Mouse (Mus musculus) splenic B cell, adult 2 months (primary cell): ENCODE measurements around the gene Gm20388.
A peak's percentile ranks its signal among the peaks of the same experiment; 100 is the strongest.

Source experiments
- DNase-seq: peaks from one replicate; pipeline ENCODE4 v3.0.0-alpha.2; 2011; ENCODE audit warnings: low read depth, low spot score
- H3K27me3 ChIP-seq: 2 replicates; pipeline ENCODE4 v1.6.1; 2012; ENCODE audit warnings: mild to moderate bottlenecking, low read length, moderate library complexity, mixed read lengths; ENCODE audit not compliant: control insufficient read depth, poor library complexity, insufficient read depth, severe bottlenecking
- H3K36me3 ChIP-seq: 2 replicates; pipeline ENCODE4 v1.6.1; 2012; ENCODE audit warnings: mild to moderate bottlenecking, low read length, moderate library complexity, mixed read lengths; ENCODE audit not compliant: control insufficient read depth, poor library complexity, insufficient read depth, severe bottlenecking

The Gm20388 gene

DNA sequence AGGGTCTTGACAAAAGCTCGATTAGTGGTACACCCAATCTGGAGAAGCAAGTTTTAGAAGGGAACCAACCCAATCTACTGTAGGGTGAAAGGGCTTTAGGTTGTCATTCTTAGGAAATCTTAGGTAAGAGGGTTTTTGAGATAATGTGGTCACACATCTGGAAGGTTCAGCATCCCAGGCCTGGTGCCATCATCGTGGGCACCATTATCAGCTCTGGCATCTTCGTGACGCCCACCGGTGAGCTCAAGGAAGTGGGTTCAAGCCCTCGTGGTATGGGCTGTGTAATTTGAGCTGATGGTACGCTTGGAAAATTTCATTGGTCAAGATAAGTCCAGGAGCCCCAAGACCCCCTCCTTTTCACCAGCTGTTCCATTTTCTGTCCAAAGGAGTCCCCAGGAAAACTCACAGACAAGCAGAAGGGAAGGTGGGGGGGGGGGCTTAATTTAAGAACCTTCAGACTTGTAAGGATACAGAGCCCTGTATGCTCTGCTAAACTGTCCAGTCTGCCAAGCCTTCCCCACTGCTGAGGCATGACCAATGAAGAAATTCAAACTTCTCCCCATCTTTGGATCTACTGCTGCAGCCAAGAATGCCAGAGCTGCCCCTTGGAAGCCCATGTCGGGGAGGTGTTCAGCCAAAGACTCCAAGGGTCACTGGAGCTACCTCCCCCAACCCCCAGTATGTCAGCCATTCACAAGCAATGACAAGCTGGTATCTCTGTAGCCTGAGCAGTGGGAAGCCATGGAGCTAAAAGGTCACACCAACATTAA, 1997.9 kb downstream of the Gm20388 start:
- no peak for DNase-seq
- no peaks in the 10 kb centered on the region for H3K27me3 ChIP-seq
- no peaks in the 10 kb centered on the region for H3K36me3 ChIP-seq

DNA sequence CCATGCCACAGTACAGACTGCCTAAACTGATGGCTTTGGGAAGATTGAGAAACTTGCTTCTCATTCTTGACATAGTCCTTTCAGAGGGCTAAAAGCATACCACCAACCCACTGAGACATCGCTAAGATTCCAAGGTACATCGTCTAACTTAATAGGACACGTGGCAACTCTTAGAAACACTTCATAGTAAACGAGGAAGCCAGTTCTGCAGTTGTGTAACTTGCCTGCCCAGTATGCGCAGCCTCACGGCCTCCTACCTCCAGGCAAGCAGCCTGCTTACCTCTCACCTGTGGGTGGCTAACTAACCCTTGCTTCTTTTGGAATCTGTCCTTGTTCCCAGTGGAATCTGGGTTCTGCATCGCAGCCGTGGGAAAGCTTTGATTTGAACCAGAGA, 1998.5 kb downstream of the Gm20388 start:
- no peaks in the 10 kb centered on the region for H3K36me3 ChIP-seq
- DNase-seq, result no peak
- no peaks in the 10 kb centered on the region for H3K27me3 ChIP-seq

DNA sequence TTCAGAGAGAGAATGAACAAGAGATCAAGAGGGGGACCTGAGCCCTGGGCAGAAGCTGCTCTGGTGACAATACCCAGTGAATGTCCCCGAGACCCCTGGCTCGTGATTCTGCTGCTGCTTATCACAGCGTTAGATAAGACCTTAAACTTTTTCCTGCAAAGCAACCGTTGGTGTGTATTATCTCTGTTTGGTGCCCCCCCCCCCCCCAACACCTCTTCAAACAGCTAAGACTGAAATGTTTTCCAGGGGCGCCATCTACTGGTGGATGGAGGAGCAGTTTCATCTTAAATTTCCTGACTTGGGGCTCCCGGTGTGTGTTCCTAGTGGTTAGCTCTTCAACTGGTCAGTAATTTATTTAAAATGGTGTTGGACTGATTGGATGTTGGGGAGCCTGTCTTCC, 1999.0 kb downstream of the Gm20388 start:
- Histone ChIP-seq H3K27me3 (no peaks in the 10 kb centered on the region), H3K36me3 (no peaks in the 10 kb centered on the region)
- DNase-seq, result peak; percentile 91

DNA sequence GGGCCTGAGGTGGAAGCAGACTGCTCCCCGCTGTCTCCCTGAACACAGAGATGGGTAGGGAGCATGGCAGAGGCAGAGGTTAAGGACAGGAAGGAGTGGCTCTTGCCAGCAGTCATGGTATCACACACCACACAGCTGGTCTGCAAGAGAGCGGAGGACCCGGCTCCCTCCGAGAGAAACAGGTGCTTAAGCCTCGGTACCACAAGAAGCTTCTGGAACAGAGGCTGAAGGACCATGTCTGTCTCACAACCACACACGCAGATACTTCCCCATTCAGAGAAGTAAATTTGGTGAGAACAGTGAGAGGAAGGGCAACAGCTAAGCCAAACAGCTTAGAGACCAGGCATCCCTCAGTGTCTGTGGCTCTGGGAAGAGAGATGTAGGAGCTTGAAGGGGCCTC, 2000.8 kb downstream of the Gm20388 start:
- no peaks in the 10 kb centered on the region for H3K27me3 ChIP-seq
- DNase-seq, result no peak
- no peaks in the 10 kb centered on the region for H3K36me3 ChIP-seq

DNA sequence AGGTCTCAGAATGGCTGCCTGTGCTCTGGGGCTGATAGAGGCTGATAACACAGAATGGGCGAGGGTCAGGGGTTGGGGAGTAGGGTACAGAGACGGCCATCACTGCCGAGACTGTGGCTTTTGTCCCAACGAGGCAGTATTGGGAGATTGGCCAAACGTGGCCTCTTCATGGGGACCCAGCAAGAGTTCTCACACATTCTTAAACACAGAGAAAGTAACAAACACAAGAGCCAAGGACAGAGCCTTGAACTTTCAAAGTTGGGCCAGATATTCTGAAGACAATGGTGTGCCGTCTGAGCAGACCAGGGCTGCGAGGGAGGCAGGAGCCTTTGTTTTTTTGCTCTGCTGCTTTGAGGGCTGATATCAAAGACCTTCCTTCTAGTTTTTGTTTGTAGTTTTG, 2001.3 kb downstream of the Gm20388 start:
- no peaks in the 10 kb centered on the region for H3K27me3 ChIP-seq
- no peaks in the 10 kb centered on the region for H3K36me3 ChIP-seq
- DNase-seq, result no peak

DNA sequence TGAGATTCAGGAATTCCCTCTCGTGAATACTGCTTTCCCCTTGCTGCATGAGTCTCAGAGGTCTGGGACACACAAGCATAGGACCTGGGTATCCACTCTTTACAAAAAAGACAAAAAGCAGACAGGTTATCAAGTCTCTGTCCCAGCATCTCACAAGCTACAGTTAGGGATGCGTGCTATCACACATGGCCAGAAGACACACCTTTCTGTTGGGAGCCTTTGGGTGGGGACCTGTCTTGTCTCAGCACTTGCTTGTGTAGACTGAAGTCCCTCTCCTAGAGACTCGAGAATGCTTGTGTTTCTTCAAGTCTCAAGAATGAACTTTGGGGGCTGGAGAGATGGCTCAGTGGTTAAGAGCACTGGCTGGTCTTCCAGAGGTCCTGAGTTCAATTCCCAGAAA, 2002.2 kb downstream of the Gm20388 start:
- DNase-seq, result no peak
- H3K36me3 ChIP-seq, result no peaks in the 10 kb centered on the region

DNA sequence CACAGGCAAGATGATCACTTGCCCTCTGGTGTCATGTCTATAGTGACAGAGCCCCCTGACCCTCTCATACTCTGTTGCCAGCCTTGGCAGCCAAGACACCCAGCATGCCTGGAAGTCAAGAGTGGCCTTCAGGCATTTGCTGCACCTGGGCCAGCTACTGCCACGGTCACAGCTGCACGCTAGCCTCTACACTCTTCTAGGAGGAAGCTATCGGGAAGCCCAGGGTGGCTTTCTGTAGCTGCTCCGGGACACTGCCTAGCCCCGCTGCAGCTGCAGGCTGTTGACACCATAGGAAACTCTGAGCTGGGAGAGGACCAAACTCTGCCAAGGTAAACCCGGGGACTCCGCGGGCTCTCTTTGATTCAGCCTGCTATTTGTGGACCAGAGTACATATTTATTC, 2002.7 kb downstream of the Gm20388 start:
- no peaks in the 10 kb centered on the region for H3K36me3 ChIP-seq
- no peak for DNase-seq
- no peaks in the 10 kb centered on the region for H3K27me3 ChIP-seq

More for the DNA sequence above, 2002.2 kb downstream of the Gm20388 start:
- H3K27me3 ChIP-seq, result no peaks in the 10 kb centered on the region

DNA sequence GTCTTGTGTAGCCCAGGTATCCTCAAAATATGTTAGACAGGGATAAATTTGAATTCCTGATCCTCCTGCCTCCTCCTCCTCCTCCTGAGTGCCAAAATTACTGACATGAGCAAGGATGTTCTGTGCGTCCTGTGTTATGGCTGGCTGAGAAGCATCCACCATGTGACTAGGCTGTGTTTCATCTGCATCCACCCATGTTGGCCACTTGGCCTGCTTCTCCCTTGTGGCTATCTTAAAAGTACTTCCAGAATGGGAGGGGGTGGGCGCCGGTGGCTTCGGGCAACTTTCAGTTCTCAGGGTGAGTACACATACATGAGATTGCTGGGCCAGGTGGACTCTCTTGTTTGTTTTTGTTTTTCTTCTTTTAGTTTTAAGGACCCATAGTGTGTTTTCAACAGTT, 2008.5 kb downstream of the Gm20388 start:
- DNase-seq, result no peak
- Histone ChIP-seq H3K27me3 (no peaks in the 10 kb centered on the region), H3K36me3 (no peaks in the 10 kb centered on the region)

DNA sequence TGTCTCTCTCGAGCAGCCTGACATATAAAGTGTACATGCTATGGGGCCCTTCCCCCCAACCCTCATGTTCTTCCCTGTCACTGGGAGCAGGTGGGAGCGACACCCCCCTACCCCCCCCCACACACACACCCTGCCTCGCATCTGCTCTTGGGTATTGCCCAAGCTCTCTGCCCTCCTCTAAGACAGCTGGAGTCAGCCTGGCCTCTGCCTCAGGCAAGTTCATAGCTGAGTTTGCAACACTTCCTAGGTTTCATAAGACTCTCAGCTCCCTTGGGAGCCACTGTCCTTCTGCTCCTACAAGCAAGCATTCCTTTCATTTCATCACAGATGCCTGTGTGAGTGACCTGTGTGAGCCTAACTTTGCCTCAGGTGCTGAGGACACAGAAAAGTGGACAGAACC, 2009.1 kb downstream of the Gm20388 start:
- no peak for DNase-seq
- H3K36me3 ChIP-seq, result no peaks in the 10 kb centered on the region
- H3K27me3 ChIP-seq, result no peaks in the 10 kb centered on the region

DNA sequence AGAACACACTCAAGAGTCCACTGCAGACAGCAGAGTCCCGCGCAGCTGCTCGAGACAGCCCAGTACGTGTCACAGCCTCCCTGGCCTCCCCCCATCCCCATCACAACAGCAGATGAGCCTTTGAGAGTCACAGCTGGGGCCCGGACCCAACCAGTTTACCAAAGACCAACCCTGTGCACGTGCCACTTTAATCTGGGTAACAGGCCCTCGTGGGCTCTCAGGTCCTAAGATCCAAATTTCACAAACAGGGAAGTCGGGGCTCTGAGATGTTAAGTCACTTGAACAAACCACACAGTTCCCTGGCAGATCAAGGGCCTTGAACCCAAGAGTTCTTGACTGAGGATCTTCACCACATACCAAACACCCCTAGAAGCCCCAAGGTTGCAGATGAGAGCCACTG, 2010.9 kb downstream of the Gm20388 start:
- no peak for DNase-seq
- H3K36me3 ChIP-seq, result no peaks in the 10 kb centered on the region
- H3K27me3 ChIP-seq, result no peaks in the 10 kb centered on the region

DNA sequence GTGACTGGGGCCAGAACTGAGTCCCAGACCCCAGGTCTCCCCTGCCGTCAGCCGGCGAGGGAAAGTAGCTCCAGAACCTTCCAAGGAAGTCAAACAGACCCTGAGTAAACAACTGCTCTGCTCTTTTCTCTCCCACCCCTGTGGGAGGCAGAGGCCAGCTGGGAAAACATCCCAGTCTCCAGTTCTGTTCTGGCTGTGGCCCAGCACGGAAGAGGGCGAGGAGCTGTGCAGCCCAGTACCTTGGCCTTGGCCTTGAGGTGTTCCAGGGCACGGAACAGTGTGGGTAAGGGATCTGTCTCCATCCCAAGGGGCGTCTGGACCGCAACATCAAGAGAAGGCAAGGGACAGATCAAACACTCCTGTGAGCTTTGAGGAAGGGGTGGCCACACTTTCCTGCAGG, 2011.5 kb downstream of the Gm20388 start:
- Histone ChIP-seq H3K36me3 (no peaks in the 10 kb centered on the region), H3K27me3 (no peaks in the 10 kb centered on the region)
- no peak for DNase-seq

DNA sequence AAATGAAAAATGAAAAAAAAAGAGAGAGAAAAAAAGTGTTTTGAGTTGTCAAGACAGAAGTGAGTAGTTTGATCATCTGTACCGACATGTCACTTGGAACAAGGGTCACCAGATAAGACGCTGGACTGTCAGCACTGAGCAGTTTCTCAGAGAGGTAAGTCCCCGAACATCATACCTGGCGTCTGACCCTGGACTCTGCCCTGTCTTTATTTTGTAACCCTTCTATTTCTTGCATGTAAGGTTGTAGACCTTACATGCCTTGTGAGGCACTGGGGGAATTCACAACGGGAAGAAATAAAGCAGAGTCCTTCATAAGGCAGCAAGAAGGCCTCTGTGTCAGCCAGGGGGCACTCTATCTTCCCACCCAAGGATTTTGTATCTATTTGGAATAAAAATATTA, 2014.0 kb downstream of the Gm20388 start:
- no peak for DNase-seq
- no peaks in the 10 kb centered on the region for H3K36me3 ChIP-seq
- no peaks in the 10 kb centered on the region for H3K27me3 ChIP-seq

DNA sequence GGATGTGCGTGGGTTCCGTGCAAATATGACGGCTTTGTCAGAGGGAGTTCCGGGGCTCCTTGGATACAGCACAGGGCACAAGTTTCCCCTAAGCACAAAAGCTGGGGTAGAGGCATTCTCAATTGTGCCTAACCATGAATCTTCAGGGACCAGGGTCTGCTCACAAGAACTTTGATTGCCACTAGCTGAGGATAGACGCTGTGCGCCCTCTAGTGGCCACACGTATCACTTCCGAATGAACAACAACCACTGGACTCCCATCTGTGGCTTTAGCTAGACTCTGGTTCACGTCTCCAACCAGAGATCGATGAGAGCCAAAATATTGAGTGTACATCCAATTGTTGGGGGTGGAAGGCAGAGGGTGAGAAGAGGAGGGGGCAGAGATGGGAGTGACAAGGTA, 2015.0 kb downstream of the Gm20388 start:
- Histone ChIP-seq H3K36me3 (no peaks in the 10 kb centered on the region), H3K27me3 (no peaks in the 10 kb centered on the region)
- DNase-seq, result peak; percentile 85

DNA sequence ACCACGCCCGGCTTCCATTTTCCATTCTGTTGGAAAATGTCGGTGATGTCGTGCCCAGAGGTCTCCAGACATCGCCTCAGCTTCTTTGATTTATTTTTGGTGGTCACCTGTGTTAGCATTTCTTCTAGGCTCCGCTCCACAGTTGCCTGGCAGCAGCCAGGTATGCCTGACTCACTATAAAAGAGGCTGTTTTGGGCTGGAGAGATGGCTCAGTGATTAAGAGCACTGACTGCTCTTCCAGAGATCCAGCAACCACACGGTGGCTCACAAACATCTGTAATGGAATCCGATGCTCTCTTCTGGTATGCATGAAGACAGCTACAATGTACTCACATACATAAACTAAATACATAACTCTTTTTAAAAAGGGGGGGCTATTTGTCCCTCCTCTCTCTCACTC, 2015.6 kb downstream of the Gm20388 start:
- DNase-seq, result no peak
- H3K36me3 ChIP-seq, result no peaks in the 10 kb centered on the region
- no peaks in the 10 kb centered on the region for H3K27me3 ChIP-seq

DNA sequence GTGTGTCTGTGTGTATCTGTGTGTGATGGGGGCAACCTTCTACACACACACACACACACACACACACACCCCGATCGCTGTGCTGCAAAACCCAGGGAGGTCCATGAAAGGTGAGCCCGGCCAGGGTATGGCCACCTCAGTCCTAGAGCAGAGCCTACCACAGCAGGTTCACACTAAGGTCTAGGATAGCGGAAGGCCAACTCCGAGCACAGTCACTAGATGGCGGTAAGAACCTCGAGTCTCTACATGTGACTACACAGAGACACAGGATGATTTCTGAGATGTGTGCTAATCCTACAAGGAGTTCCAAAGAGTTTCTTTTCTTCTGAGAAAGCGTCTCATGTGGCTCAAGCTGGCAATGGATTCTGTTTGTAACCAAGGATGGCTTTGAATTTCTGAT, 2016.7 kb downstream of the Gm20388 start:
- Histone ChIP-seq H3K36me3 (no peaks in the 10 kb centered on the region), H3K27me3 (no peaks in the 10 kb centered on the region)
- DNase-seq, result peak; percentile 69

DNA sequence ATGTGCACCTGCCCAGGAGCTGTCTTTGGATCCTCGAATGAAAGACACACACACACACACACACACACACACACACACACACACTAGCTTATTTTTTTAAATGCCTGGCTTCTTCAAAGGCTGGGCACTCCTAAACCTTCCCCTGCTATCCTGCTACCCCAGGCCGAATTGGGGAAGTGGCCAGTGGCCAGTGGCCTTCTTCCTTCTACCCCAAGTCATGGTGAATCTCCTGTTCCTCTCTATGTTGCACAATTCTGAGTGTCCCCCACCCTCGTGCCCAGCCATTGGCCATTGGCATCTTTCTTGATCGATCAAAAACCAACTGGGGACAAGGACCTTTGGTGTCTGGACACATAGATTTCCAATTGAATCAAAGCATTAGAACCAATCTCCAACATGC, 2019.4 kb downstream of the Gm20388 start:
- no peak for DNase-seq
- Histone ChIP-seq H3K27me3 (no peaks in the 10 kb centered on the region), H3K36me3 (no peaks in the 10 kb centered on the region)
